ENCODE assay signal across 9 mouse cellular contexts in the genomic region with DNA sequence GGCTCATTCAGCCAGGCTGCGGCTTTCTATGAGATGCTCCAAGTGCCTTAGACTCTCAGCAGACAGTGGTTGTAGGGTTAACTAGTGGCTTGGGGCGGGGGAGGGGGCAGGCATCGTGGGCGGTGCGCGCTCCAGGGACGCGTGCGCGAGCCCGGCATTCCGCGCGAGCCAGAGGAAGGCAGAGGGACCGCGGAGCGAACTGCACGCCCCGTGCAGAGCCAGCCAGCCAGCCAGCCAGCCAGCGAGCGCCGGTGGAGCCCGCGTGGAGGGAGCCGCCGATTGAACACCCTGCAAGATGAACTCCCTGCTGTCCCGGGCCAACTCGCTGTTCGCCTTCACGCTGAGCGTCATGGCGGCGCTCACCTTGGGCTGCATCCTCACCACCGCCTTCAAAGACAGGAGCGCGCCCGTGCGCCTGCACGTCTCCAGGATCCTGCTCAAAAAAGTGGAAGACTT. TPM values are rescaled to one million over a fixed set of nuclear protein-coding genes. Genes with fewer than 3 reads are reported as not detected.
DNase-seq lines count a peak whose midpoint lies in the region; ATAC-seq and TF ChIP-seq lines count a peak whose summit lies in the region.
"Not testable (repeated sequence)": the region's sequence is repeated elsewhere in the genome, so short reads cannot be mapped to it uniquely, and the experiment has no call there.
"Had no signal": no experiment of that assay in that cellular context is flagged by ENCODE, and none has a peak within 500 bp of the region (broad histone marks: within the 10 kb centered on the region; RNA-seq: fewer than 3 reads in every experiment).

Gene Arxes2 (plus strand): TSS at position 161 of the 456 bp plus-strand sequence.

- not testable (repeated sequence) for H3K36me3 ChIP-seq in embryonic facial prominence, embryonic 10.5 days (replicated peaks); hindbrain, postnatal 0 days (ENCODE audit: insufficient read depth, low read length); liver, embryonic 14.5 days (replicated peaks; ENCODE audit: control insufficient read depth, insufficient read depth, low read depth); midbrain, embryonic 15.5 days (replicated peaks)

- H3K27me3 ChIP-seq in embryonic facial prominence, embryonic 10.5 days (replicated peaks; ENCODE audit: low read depth, poor library complexity, severe bottlenecking): peaks cover 12% of the 10 kb centered on the region; the same call in 1 of the 2 replicates
- not testable (repeated sequence) for H3K27me3 ChIP-seq in hindbrain, postnatal 0 days (ENCODE audit: insufficient read depth, low read length); liver, embryonic 14.5 days (ENCODE audit: control insufficient read depth, insufficient read depth, low read length); midbrain, embryonic 15.5 days (replicated peaks)

- not testable (repeated sequence) for H3K9me3 ChIP-seq in embryonic facial prominence, embryonic 10.5 days; hindbrain, postnatal 0 days (ENCODE audit: low read length); liver, embryonic 14.5 days (ENCODE audit: control insufficient read depth, low read length); midbrain, embryonic 15.5 days

- H3K9ac ChIP-seq in hindbrain, postnatal 0 days (replicated peaks; ENCODE audit: low read length); liver, embryonic 14.5 days (replicated peaks); midbrain, embryonic 15.5 days: not testable (repeated sequence)

- not testable (repeated sequence) for DNase-seq in adrenal gland, adult 18-20 months (ENCODE audit: low spot score in 2 of 2); embryonic facial prominence, embryonic 10.5 days (ENCODE audit: low spot score); gonadal fat pad, adult 2 months (ENCODE audit: low read depth); hindbrain, postnatal 0 days (ENCODE audit: low spot score); layer of hippocampus, postnatal 25 days (ENCODE audit: extremely low spot score in 1 of 2, low spot score in 1 of 2); liver, embryonic 14.5 days (ENCODE audit: low read depth in 3 of 3, low spot score in 3 of 3)
- peak; percentile 13 for DNase-seq in thymus, postnatal 25 days

- H3K4me1 ChIP-seq in embryonic facial prominence, embryonic 10.5 days; hindbrain, postnatal 0 days (ENCODE audit: insufficient read depth, low read length); liver, embryonic 14.5 days (replicated peaks; ENCODE audit: control insufficient read depth in 2 of 2, insufficient read depth in 2 of 2, low read length in 1 of 2); midbrain, embryonic 15.5 days: not testable (repeated sequence)

- H3K27ac ChIP-seq in embryonic facial prominence, embryonic 10.5 days (replicated peaks): peak within 1 kb of the TSS; percentile 63
- peak within 1 kb of the TSS; percentile 60 for H3K27ac ChIP-seq in hindbrain, postnatal 0 days
- not testable (repeated sequence) for H3K27ac ChIP-seq in liver, embryonic 14.5 days
- 0 out of 2 replicates have a peak within 1 kb of the TSS, but pooled peaks have one; percentile 50 for H3K27ac ChIP-seq in midbrain, embryonic 15.5 days

- H3K4me2 ChIP-seq in hindbrain, postnatal 0 days (ENCODE audit: low read depth, low read length): peak within 1 kb of the TSS; percentile 49
- peak within 1 kb of the TSS; percentile 14; the same call in 1 of the 2 replicates for H3K4me2 ChIP-seq in liver, embryonic 14.5 days (ENCODE audit: low read depth)
- peak within 1 kb of the TSS; percentile 46 for H3K4me2 ChIP-seq in midbrain, embryonic 15.5 days

- 31% methylated on average over 23 of the region's 39 CpGs for WGBS in embryonic facial prominence, embryonic 10.5 days
- 21% methylated on average over 10 of the region's 39 CpGs for WGBS in hindbrain, postnatal 0 days
- 14% methylated on average over 9 of the region's 39 CpGs for WGBS in liver, embryonic 14.5 days (ENCODE audit: insufficient replicate concordance)
- WGBS in midbrain, embryonic 15.5 days: 6% methylated on average over 12 of the region's 39 CpGs

- not testable (repeated sequence) for TF ChIP-seq CTCF in hindbrain, postnatal 0 days (IDR thresholded peaks at IDR 0.05; ENCODE audit: low read depth); liver, embryonic 14.5 days (IDR thresholded peaks at IDR 0.05; ENCODE audit: low read depth)

- ATAC-seq in hindbrain, postnatal 0 days: peak; percentile 97
- peak; percentile 70 for ATAC-seq in liver, embryonic 14.5 days (ENCODE audit: insufficient read depth)
- peak; percentile 94 for ATAC-seq in midbrain, embryonic 15.5 days (replicated peaks)

- H3K4me3 ChIP-seq in embryonic facial prominence, embryonic 10.5 days: peak within 1 kb of the TSS; percentile 50
- H3K4me3 ChIP-seq in hindbrain, postnatal 0 days (ENCODE audit: low read length): peak within 1 kb of the TSS; percentile 33
- H3K4me3 ChIP-seq in liver, embryonic 14.5 days (ENCODE audit: insufficient read depth in 1 of 2, low read depth in 2 of 2, low read length in 2 of 2): not testable (repeated sequence)
- H3K4me3 ChIP-seq in midbrain, embryonic 15.5 days: peak within 1 kb of the TSS; percentile 39

- not testable (repeated sequence) for TF ChIP-seq EP300 in liver, embryonic 14.5 days (IDR thresholded peaks at IDR 0.05; ENCODE audit: low read depth)

RNA-seq across cellular contexts. Expression of gene Arxes2, which starts in this region (rescaled TPM):
- 10 to 100 TPM; 34.2 to 96.8 TPM for total RNA-seq in adrenal gland, adult 18-20 months (2021)
- 89.6 and 91.8 TPM in 2 replicates for polyA plus RNA-seq in embryonic facial prominence, embryonic 10.5 days (2016; fragmentation: Nextera tagmentation; extraction: Ambion mirVana)
- 33.6 and 36.5 TPM in 2 replicates for polyA plus RNA-seq in gonadal fat pad, adult 2 months (2012; rRNA removed)
- 168 and 177 TPM in 2 replicates for total RNA-seq in hindbrain, postnatal 0 days (2014; rRNA removed)
- 312 and 317 TPM in 2 replicates for polyA plus RNA-seq in hindbrain, postnatal 0 days (2015; fragmentation: Nextera tagmentation; extraction: Ambion mirVana)
- total RNA-seq in layer of hippocampus, postnatal 25 days (2021): 10 to 100 TPM; 64.8 to 76.9 TPM
- 7.2 and 8.3 TPM in 2 replicates for polyA plus RNA-seq in liver, embryonic 14.5 days (2012; rRNA removed)
- 15.9 and 18.3 TPM in 2 replicates for polyA plus RNA-seq in liver, embryonic 14.5 days (2014; fragmentation: Nextera tagmentation; extraction: Ambion mirVana)
- polyA plus RNA-seq in midbrain, embryonic 15.5 days (2015; fragmentation: Nextera tagmentation; extraction: Ambion mirVana): 299 and 305 TPM in 2 replicates
- total RNA-seq: neutrophil, adult 5-6 weeks had no signal
